Mouse (Mus musculus): ENCODE measurements around the gene Olfr1436.
"Not testable (repeated sequence)": the region's sequence is repeated elsewhere in the genome, so short reads cannot be mapped to it uniquely, and the experiment has no call there.

Gene Olfr1436

GRCm38 (mm10) chr19:12299030-12299429 lies at the start of gene Olfr1436:
Gene Olfr1436, minus strand, starts transcription at chr19:12299130.
- ATAC-seq (ENCODE audit: insufficient number of reproducible peaks, low FRiP score, low TSS enrichment): not testable (repeated sequence)

GRCm38 (mm10) chr19:12335810-12336209 lies 36.9 kb upstream of the Olfr1436 start, which contains the start of gene Olfr1438-ps1:
Gene Olfr1438-ps1, minus strand, starts transcription at chr19:12335910.
- ATAC-seq (ENCODE audit: insufficient number of reproducible peaks, low FRiP score, low TSS enrichment): no peak

- no peak for ATAC-seq (ENCODE audit: insufficient number of reproducible peaks, low FRiP score, low TSS enrichment)
These were observed 26.1 kb upstream of the Olfr1436 start, which contains the start of gene Olfr1437 for GRCm38 (mm10) chr19:12325001-12325400. Gene Olfr1437, minus strand, starts transcription at chr19:12325101.

GRCm38 (mm10) chr19:12292979-12293378 lies 6.0 kb downstream of the Olfr1436 start:
- ATAC-seq (ENCODE audit: insufficient number of reproducible peaks, low FRiP score, low TSS enrichment): no peak

GRCm38 (mm10) chr19:12279554-12279953 lies 19.4 kb downstream of the Olfr1436 start, which contains the start of gene Olfr1434:
Gene Olfr1434, plus strand, starts transcription at chr19:12279854.
- ATAC-seq (ENCODE audit: insufficient number of reproducible peaks, low FRiP score, low TSS enrichment): no peak

GRCm38 (mm10) chr19:12260732-12261131 lies 38.2 kb downstream of the Olfr1436 start, which contains the start of gene Olfr235:
Gene Olfr235, plus strand, starts transcription at chr19:12261032.
- ATAC-seq (ENCODE audit: insufficient number of reproducible peaks, low FRiP score, low TSS enrichment): no peak

Measured in cerebellum, adult (tissue).